Mouse (Mus musculus): ENCODE data around the gene Urb1.
A peak's percentile ranks its signal among the peaks of the same experiment; 100 is the strongest.
"Not testable (repeated sequence)": the region's sequence is repeated elsewhere in the genome, so short reads cannot be mapped to it uniquely, and the experiment has no call there.

The Urb1 gene

DNA sequence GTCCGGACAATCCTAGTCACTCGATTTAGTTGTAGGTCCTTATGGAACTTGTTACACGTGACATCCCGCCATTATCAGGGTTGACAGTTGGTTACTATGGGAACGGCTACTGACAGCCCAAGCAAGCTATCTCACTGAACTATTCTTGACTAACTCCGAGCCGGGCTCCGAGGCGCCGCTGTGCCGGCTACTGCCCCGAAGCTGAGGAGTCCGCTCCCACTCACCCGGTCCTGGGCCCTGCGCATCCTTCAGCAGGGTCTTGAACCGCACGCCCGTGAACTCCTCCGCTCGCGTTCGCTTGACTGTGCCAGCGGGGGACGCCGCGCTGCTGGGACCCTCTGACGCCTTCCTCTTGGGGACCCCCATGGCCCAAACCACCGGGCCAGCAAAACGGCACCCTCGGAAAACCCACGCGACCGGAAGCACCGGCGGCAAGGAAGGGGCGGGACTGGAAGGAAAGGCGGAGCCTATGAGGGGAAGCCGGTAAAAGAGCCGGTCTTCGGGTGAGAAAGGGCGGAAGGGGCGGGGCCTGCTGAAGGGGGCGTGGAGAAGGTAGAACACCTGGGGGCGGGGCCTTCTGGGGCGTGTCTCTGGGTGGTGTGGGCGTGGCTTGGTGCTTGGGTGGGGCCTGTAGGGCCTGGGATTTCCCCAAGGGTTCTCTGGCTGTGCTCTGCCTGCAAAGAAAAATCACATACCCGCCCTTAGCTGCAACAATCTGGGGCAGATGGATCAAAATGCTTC lies at the start of gene Urb1:
TSS of gene Urb1 (minus strand) at position 439 of the 741 bp plus-strand sequence.
- DNase-seq (ENCODE audit: low spot score) = peak; percentile 95

DNA sequence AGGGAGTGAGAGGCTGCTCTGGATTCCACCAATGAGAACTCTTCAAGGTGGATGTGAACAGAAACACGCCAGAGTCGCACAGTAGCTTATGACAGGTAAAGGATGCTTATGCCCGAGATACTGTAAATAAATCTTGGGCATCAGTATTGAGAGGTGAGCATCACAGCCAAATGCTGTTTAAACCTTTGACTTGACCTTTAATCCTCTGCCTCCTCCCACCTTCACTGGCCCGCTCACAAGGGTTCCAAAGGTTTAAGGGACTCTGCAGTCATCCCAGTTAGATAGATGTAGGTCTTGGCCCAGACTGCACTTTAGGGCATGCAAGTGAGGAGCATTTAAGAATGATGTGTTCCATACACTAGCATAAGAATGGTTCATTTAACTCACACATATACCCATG lies 48.0 kb upstream of the Urb1 start:
- no peak for DNase-seq (ENCODE audit: low spot score)

DNA sequence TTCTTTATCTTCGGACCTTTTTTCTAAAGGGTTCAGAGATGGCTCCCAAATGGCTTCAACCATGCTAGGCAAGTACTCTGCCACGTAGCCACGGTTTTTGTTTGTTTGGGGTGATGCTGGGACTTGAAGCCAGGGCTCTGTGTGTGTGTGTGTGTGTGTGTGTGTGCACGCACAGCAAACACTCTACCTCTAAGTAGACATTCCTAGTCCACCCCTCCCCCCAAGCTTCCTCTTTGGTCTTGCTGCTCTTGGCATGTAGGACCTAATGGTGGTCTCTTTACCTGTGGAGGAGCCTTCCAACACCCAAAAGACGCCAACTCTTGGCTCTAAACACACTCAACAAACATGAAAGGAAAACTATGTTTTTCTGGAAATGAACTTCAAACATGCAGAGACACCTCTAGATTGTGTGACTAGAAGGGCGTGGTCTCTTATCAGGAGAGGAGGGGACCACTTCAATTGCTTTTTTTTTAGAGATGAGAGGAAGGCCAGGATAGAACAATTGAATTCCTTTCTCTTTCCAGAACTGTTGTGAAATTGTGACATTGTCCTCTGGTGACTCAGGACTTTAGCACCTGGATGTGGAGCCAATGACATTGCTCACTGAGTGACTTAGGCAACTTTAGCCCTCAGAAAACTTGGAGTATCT lies 46.5 kb upstream of the Urb1 start:
- DNase-seq (ENCODE audit: low spot score) = no peak

DNA sequence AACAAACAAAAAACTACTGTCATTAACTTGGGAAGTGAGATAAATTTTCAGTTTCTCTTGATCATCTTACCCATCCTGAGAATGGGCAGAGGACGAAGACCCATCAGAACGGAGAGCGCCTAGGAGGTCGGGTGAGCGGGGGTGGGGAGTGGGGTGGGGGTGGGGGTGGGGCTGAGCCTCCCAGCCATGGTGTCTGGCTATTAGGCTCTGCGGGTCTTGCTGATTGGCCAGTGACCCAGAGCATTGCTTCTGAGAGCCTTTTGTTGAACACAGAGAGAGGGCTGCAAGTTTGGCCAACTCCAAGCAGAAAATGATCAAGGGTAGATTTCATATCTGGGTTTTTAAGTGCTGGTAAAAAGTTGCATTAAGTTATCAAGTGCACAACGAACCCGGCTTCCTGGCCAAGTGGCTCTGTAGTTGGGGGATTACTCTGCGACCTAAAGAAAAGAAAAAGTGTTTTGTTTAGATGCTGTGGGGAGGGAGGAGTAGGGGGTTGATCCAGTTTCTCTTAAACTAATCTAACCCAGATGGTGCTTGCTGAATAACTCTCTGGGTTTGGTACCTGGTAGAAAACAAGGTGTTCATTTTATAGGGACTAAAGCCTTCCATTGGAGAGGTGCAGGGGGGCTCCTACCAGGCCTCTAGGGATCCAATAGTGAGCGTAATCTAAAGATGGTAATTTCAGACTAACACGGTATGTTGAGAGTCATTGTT lies 41.6 kb upstream of the Urb1 start:
- no peak for DNase-seq (ENCODE audit: low spot score)

DNA sequence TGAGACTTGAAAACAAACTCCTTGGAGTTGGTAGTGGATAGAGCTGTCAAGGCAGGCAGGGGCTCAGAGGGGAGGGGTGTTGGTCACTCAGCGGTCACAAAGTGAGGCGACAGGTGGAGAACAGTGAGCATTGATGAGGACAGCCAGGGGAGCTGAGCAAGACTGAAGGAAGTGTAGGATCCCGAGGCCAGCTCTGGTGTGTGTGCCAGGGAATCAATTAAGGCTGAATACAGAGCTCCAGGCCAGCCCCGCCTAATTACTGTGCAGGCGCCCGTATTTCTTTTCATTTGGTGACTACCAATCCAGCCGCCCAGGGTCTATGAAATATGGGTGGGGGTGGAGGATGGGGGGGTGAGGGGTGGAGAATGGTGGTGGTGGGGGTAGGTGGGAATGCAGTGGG lies 40.7 kb upstream of the Urb1 start:
- no peak for DNase-seq (ENCODE audit: low spot score)

DNA sequence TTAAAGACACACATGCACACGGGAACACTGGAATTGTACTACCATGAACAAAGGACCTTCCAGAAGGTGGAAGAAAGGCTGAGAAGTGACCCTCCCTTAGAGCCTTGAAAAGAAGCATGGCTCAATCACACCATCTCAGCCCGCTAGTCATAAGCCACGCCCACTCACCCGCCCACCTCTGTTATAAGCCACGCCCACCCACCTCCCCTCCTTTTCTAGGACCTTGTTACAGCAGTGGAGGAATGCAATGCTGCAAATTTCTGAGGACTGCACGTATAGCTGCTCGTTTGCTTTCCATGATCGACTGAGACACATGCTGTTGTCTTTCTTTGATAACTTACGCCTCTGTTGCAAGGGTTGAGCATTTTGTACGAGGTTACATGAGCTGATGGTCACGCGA lies 39.0 kb upstream of the Urb1 start:
- DNase-seq (ENCODE audit: low spot score) = peak; percentile 72

DNA sequence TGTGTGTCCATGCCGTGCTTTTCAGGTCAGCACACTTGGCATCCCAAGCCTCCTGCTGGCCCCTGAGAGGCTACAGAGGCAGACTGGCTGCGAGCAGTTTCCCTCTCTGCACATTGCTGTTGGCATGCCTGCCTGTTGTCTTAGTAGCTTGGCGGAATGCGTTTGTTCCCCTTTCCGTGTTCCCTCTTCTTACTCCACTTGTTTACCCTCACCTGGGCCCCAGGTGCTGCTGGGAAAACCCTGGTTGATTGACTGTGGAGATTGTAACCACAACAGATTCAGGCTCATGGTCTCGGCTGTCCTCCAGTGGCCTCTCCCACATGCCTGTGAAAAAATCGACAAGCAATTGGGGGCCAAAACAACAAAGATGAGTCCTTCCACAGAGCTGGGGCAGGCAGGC lies 38.5 kb upstream of the Urb1 start:
- no peak for DNase-seq (ENCODE audit: low spot score)

DNA sequence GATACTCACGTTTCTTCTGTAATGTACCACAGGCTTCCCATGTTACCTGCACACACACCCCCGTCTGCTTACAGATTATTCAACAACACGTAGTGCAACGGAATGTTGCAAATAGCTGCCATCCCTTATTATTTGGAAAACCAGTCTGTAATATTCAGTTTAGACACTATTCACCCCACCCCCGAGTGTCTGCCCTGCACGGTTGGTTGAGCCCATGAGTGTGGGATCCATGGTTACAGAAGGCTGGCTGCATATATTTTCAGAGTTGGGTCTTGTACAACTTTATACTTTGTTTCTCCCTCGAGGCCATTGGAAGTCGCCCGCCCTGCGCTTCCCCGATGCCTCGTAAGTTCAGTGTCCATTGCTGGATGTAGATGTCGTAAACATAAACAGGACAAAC lies 35.4 kb upstream of the Urb1 start:
- no peak for DNase-seq (ENCODE audit: low spot score)

DNA sequence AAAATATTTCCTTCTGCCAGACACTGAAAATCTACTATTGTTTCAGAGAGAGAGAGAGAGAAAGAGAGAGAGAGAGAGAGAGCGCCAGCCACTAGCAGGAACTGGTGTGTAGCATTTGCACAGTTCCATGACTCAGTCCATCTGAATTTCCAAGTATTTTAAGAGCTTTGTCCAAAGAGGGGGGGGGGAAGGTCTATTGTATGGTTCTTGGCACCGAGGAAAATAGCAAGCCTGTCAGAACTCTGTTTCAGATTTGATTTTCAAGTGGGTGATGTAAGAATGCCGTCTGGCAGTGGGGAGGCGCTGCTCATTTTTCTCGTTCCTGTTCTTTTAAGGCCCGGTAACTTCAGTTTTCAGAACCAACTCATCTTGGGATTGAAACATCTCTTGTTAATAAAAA lies 34.8 kb upstream of the Urb1 start:
- no peak for DNase-seq (ENCODE audit: low spot score)

DNA sequence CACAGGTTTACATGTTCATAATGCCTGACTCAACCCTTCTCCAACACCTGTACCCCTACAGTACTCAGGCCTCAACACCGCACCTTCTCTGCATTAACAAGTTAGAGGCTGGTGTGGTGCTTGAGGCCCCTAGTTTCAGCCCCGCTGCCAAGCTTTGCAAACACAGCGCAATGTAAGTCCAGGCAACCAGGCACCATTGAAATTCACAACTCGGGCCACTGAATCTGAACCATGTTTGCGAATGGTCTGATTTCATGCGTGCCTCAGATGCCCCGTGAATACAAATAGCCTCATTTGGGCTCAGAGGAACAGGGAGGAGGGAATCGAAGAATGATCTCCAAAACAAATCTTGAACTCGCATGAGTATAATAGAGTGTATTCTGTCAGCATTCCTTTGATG lies 32.0 kb upstream of the Urb1 start:
- DNase-seq (ENCODE audit: low spot score) = no peak

DNA sequence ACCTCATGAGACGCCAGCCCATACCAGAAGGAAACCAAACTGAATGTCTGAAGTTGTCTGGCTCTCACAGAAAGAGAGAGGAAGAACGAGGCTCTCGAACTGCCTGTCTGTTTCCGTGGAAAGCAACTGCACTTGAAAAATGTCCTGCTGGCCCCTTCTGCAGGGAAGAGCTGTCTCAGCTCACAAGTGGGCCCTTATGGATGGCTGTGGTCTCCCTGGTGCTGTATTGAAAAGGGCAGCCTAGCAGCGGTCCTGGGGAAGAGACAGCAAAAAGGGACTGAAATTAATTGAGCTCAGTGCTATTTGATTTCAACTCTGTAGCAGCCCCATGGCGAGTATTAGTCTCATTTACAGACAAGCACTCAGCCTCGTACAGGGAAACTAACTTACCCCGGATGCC lies 27.2 kb upstream of the Urb1 start:
- DNase-seq (ENCODE audit: low spot score) = no peak

DNA sequence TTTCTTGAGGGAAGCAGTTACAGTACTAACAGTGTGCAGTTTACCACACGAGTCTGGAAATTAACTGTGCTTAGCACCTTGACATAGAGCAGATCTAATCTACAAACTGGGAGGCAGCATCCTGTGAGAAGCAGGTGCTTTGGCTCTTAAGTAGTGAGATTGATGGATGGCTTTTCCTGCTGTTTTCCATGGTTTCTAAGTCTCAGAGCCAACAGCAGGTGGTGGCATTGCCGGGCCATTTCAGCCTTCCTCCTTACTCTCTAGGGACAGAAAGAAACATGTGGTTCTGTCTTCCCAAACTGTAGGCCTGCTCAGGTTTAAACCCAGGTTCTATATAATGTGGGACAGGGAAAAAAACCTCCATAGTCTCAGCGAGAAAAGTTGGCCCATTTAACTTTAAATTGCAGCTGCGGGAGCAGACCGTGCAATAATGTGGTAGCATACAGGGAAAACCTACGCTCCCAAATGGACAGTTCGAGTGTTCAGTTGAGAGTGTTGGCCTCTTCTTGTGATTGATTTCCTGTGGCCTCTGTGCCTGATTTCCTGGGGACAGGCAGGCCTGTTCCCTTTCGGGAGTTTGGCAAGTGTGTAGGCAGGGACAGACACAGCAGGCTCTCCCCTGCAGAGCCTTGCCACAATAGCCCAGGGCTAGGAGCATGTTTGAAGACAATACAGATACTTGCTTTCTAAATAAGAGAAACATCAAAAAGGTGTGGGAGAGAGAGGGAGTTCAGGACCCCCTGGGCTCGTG lies 23.0 kb upstream of the Urb1 start:
- peak; percentile 45 for DNase-seq (ENCODE audit: low spot score)

DNA sequence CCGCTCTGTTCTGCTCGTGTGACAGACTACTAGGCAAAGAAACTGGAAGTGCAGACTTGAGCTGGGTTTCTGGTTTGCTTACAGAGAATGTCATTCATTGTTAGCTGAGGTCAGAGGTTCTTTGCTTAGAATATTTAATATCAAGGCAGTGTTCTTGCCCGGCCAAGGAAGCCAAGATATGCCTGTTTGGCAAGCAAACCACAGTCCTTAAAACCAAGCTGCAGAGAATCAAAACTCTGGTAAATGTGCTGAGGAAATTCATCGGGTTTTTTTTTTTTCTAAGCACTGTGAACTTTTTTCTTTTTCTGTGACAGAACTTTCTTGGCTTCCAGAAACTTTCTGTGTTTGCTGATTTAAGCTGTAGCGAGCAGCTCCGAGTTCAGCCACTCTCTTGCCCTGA lies 22.3 kb upstream of the Urb1 start:
- no peak for DNase-seq (ENCODE audit: low spot score)

DNA sequence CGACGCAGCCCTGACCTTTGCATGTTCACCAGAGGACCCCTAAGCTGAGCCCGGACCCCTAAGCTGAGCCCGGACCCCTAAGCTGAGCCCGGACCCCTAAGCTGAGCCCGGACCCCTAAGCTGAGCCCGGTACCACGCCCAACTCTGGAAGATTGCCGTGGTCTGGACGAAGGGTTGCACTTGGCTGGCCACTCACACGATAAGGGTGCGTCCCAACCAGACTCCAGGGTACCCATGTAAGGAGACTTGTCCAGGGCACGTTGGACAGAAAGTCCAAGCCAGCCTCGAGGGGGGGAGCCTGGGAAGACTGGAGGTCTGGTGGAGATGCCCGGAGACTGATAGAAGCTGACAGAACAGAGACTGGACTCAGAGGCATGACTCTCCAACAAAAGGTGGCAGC lies 21.5 kb upstream of the Urb1 start:
- no peak for DNase-seq (ENCODE audit: low spot score)

DNA sequence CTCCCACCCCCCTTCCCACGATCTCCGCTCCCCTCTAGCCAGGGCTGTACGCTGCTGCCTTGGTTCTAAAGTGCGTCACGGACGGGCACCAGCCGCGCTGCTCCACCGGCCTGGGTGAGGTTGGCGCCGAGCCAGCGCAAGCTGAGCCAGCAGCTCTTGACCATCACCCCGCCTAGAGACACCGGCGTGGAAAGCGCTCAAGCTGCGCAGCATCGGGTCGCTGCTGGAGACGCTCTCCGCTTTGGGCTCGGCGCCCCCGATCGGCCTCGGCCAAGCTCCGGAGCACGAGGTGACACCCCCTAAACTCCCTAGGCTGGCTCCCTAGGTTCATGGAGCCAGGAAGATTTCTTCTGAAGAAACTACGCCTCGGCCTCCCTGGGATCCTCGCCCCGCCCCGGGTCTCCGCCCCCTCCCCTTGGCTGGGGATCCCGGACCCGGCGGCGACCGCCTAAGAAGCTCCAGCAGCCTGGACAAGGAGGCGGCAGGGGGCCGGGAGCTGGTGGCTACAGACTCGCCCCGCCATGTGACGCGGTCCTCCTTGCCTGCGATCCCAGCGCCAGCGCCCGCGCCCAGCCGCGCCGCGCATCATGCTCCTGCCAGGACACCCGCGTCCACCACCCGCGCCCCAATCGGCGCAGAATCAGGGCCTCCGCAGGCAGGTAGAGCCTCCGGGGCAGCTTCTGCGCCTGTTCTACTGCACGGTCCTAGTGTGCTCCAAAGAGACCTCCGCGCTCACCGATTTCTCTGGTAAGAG lies 20.6 kb upstream of the Urb1 start:
- peak; percentile 72 for DNase-seq (ENCODE audit: low spot score)

DNA sequence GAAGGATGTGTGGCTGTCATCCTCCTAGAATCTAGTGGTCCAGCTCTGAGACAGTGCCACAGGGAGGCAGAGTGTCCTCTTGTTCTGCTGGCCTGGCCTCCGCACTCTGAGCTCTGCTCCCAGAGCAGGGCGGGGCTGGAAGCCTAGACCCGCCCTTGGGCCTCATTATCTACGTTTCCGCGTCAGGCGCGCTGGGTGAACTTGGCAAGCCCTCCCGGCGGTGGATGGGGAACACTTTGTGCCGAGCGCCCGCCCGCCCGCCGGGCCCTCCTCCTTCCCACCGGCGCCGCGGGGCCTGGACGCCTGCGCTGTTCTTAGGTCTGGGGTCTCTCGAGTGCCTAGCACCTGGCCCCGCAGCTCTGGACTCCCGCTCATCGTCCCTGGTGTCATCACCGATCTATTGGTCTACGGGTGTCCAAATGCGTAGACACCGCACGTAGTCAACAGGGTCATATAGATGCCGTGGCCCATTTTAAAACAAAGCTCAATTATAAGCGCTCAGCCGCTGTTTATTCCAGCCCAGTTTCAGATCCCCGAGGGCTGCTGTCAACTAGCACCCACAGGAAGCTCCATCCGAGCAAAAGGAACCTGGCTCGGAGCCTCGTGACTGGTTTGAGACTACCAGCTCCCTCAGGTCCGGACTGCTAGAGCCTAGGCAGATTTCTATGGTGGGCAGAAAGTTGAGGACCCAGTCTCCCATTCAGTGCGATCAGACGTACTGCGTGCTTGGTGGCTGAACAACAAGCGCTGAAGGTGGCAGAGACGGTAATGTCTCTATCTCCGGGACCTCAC lies 19.9 kb upstream of the Urb1 start:
- peak; percentile 86 for DNase-seq (ENCODE audit: low spot score)

DNA sequence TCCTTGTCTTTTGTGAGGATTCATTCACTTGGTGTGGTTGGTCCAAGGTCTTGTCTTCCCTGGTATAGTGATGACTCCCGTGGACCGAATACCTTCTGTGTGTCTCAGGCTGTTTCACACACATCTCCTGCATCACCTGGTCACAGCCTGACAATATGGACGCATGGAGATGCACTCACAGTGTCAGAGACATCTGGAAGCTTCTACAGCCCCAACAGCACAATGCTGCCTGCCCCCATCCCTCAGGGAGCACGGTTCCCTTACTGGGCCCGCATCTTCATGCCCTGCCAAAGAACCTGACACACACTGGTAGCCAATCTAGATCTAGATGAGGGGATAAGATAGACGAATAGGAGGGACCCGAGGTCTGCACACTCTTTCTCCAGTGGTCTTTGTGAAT lies 18.9 kb upstream of the Urb1 start:
- no peak for DNase-seq (ENCODE audit: low spot score)

DNA sequence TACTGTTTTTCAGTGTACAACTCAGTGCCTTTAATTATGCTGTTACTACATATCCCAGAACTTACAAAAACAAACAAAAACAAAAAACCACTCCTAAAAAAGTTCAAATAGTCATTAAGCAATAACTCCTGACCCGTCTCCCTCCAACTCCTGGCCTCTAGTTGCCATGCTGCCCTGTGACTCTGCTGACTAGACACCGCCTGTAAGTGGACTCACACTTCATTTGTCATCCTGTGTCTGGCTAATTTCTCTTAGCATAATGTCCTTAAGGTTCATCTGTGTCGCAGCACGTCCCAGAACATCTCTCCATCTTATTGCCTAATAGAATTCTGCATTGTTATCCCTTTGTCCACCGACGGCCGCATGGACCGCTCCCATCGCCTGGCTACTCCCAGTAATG lies 17.3 kb upstream of the Urb1 start:
- no peak for DNase-seq (ENCODE audit: low spot score)

DNA sequence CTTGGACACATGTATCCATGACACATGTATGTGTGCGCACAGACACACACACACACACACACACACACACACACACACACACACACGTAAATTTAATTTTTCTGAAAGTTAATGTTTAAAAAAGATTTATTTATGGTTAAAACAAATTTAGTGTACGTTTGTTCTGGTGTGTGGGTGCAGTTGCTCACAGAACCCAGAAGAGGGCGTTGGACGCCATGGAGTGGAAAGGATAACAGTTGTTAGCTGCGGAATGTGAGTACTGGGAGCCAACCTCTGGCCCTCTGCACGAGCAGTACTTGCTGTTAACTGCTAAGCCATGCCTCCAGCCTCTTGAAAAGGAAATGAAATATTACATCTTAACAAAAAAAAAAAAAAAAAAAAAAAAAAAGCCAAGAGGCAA lies 16.2 kb upstream of the Urb1 start, which contains the start of gene Eva1c:
TSS of gene Eva1c (plus strand) at position 263 of the 400 bp plus-strand sequence.
- no peak for DNase-seq (ENCODE audit: low spot score)

DNA sequence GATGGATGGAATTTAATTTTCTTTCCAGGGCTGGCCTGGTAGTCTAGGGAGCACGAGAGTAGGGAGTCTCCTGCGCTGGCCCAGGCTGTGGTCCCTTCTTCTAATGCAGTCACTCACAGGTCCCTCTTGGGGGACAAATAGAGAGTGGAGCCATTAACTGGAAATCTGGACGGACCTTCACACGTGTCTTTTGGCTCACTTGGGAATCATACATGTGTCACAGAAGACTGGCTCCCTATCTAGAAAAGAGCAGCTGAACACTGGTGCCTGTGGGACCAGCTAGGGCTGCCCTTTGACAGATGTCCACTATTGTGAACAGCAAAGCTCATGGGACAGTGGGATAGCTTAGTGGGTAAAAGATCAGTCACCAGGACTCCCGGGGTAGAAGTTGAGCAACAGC lies 15.8 kb upstream of the Urb1 start:
- no peak for DNase-seq (ENCODE audit: low spot score)

DNA sequence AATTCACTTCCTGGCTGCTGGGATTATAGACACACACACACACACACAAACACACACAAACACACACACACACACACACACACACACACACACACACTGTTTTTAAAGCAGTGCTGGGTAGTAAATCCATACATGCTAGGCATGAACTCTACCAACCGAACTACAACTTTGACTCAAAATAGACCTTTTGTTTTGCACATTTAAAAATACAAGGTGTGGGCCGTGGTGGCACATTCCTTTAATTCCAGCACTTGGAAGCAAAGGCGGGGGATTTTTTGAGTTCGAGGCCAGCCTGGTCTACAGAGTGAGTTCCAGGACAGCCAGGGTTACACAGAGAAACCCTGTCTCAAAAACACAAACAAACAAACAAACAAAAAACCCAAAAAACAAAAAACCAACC lies 13.8 kb upstream of the Urb1 start:
- not testable (repeated sequence) for DNase-seq (ENCODE audit: low spot score)
